Mouse (Mus musculus) cortical plate, adult 2 months (tissue): ENCODE measurements around the gene Igsf6.
A peak's percentile ranks its signal among the peaks of the same experiment; 100 is the strongest.

Source experiments
- CTCF ChIP-seq: fragments of 200-500 bp; IDR thresholded peaks from 2 replicates; pipeline ENCODE4 v1.5.1; 2011; ENCODE audit warnings: mild to moderate bottlenecking, control low read depth, low read length; ENCODE audit not compliant: insufficient read depth; ENCODE audit errors: extremely low read depth
- POLR2A ChIP-seq: fragments of 200-500 bp; IDR thresholded peaks from 2 replicates; pipeline ENCODE4 v1.6.1; 2011; ENCODE audit warnings: mild to moderate bottlenecking, low read length, control low read depth; ENCODE audit not compliant: insufficient read depth; ENCODE audit errors: extremely low read depth

- TF ChIP-seq POLR2A (no peak), CTCF (peak; percentile 62; the same call in 1 of the 2 replicates)
Measured at GRCm38 (mm10) chr7:121064309-121064708, 10.1 kb downstream of the Igsf6 start.
